15 mouse cellular contexts compared by ENCODE assay signal in the genomic region with DNA sequence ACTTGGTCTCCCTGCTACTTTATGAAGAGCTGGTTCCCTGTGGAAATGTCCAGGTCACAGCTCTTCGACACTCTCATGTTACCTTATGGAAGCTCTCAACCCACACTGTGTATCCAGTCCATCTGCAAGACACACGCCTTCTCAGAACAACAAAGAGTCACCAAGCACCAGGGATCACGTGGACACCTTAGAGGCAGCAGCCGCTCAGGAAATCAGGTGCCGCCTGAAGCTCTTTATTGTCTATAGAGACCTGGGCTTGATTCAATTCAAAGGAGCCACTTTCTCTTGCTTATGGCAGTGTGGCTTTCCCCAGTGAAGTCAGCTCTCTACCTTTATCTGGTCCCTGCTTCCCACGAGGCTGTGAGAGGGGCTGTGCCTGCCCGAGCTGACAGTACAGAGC. TPM values are rescaled to one million over a fixed set of nuclear protein-coding genes. Genes with fewer than 3 reads are reported as not detected.
DNase-seq lines count a peak whose midpoint lies in the region; ATAC-seq lines count a peak whose summit lies in the region.
"Had no signal": no experiment of that assay in that cellular context is flagged by ENCODE, and none has a peak within 500 bp of the region (broad histone marks: within the 10 kb centered on the region; RNA-seq: fewer than 3 reads in every experiment).

No protein-coding gene starts in this region.

- H3K4me3 ChIP-seq in megakaryocyte, embryonic 14.5 days (replicated peaks) = peak overlapping the region; percentile 30
- no peak overlapping the region for H3K4me3 ChIP-seq in liver, embryonic 15.5 days (replicated peaks)
- H3K4me3 ChIP-seq: heart, adult 2 months; limb, embryonic 15.5 days had no signal

- peaks cover 93% of the 10 kb centered on the region for H3K4me1 ChIP-seq in megakaryocyte, embryonic 14.5 days
- H3K4me1 ChIP-seq in liver, embryonic 15.5 days (replicated peaks) = peaks cover 88% of the 10 kb centered on the region

- WGBS in liver, embryonic 15.5 days (ENCODE audit: insufficient replicate concordance) = 36% methylated on average over 7 of the region's 7 CpGs

- peaks cover 89% of the 10 kb centered on the region for H3K36me3 ChIP-seq in megakaryocyte, embryonic 14.5 days (replicated peaks; ENCODE audit: low read length)
- H3K36me3 ChIP-seq in liver, embryonic 15.5 days (replicated peaks) = no peaks in the 10 kb centered on the region
- H3K36me3 ChIP-seq: limb, embryonic 15.5 days had no signal

- 0 out of 2 replicates have a peak, but pooled peaks cover 2% of the 10 kb centered on the region for H3K9me3 ChIP-seq in megakaryocyte, embryonic 14.5 days
- no peaks in the 10 kb centered on the region for H3K9me3 ChIP-seq in liver, embryonic 15.5 days (replicated peaks)
- H3K9me3 ChIP-seq: limb, embryonic 15.5 days had no signal

- 0 out of 2 replicates have a peak overlapping the region, but pooled peaks have one; percentile 5 for H3K9ac ChIP-seq in liver, embryonic 15.5 days
- H3K9ac ChIP-seq: limb, embryonic 15.5 days had no signal

- DNase-seq in CD4-positive, CD25-positive, alpha-beta regulatory T cell, adult 2 months (ENCODE audit: low read depth, low spot score) = peak; percentile 33
- DNase-seq in thymus, postnatal 25 days = peak; percentile 50
- DNase-seq in c-Kit-positive CD71-positive TER-119-positive erythroid progenitor cells, embryonic 14.5 days (ENCODE audit: low spot score) = no peak
- no peak for DNase-seq in urinary bladder, postnatal 36 days (ENCODE audit: low spot score in 2 of 2)
- DNase-seq: cerebellum, postnatal 14 days; heart, adult 2 months; kidney, postnatal 36 days; right cerebral cortex, postnatal 25 days had no signal

- no peak for ATAC-seq in CD4-positive, CD25-positive, alpha-beta regulatory T cell, adult 4 months
- ATAC-seq in megakaryocyte, adult 5-6 weeks (ENCODE audit: poor library complexity, severe bottlenecking) = no peak
- ATAC-seq in liver, embryonic 15.5 days (ENCODE audit: insufficient read depth) = no peak

- H3K27me3 ChIP-seq in megakaryocyte, embryonic 14.5 days (replicated peaks) = no peaks in the 10 kb centered on the region
- peaks cover 79% of the 10 kb centered on the region for H3K27me3 ChIP-seq in liver, embryonic 15.5 days

- 0 out of 2 replicates have a peak overlapping the region, but pooled peaks have one; percentile 11 for H3K27ac ChIP-seq in liver, embryonic 15.5 days (replicated peaks)
- H3K27ac ChIP-seq: heart, adult 2 months; limb, embryonic 15.5 days; macrophage had no signal

- 0 out of 2 replicates have a peak overlapping the region, but pooled peaks have one; percentile 2 for H3K4me2 ChIP-seq in liver, embryonic 15.5 days

RNA-seq across cellular contexts. Expression of gene Cbfa2t3, which starts 18.7 kb away (rescaled TPM):
- under 1 TPM in 1 of 2 experiments, not detected in 1; 0.25 TPM for polyA plus RNA-seq in CD4-positive, CD25-positive, alpha-beta regulatory T cell, adult 4 months (2017; shearing (Covaris generic))
- 54.9 and 189 TPM in 2 replicates for polyA plus RNA-seq in megakaryocyte, embryonic 14.5 days (2012; ENCODE audit: insufficient read depth, low replicate concordance)
- 29.5 and 30.0 TPM in 2 replicates for total RNA-seq in megakaryocyte, adult 5-6 weeks (2015)
- total RNA-seq in megakaryocyte, adult 5-6 weeks (2017) = 25.1 and 26.5 TPM in 2 replicates
- polyA plus RNA-seq in liver, embryonic 15.5 days (2015; fragmentation: Nextera tagmentation; extraction: Ambion mirVana) = 3.5 and 3.6 TPM in 2 replicates

RNA-seq across cellular contexts. Expression of gene Pabpn1l, which starts 57.6 kb away (rescaled TPM):
- not detected for polyA plus RNA-seq in CD4-positive, CD25-positive, alpha-beta regulatory T cell, adult 4 months (2017; shearing (Covaris generic))
- polyA plus RNA-seq in megakaryocyte, embryonic 14.5 days (2012; ENCODE audit: insufficient read depth, low replicate concordance) = 0.25 TPM in 1 of 2 replicates, not detected in the other
- total RNA-seq in megakaryocyte, adult 5-6 weeks (2015) = 0.27 TPM in 1 of 2 replicates, not detected in the other
- not detected in 2 replicates for total RNA-seq in megakaryocyte, adult 5-6 weeks (2017)
- polyA plus RNA-seq in liver, embryonic 15.5 days (2015; fragmentation: Nextera tagmentation; extraction: Ambion mirVana) = not detected in 2 replicates
- total RNA-seq: left cerebral cortex, adult 18-20 months had no signal
- polyA plus RNA-seq: limb, embryonic 15.5 days; macrophage had no signal

Comparison
In these comparisons a context has a peak if more than half of its experiments do, and no peak if none do; other contexts are left out.
1. DNase-seq: peak in CD4-positive, CD25-positive, alpha-beta regulatory T cell, adult 2 months (single experiment) and thymus, postnatal 25 days (single experiment); none in c-Kit-positive CD71-positive TER-119-positive erythroid progenitor cells, embryonic 14.5 days (single experiment) and urinary bladder, postnatal 36 days (0 of 2).
2. RNA of gene Cbfa2t3, which starts 18.7 kb away (polyA plus RNA-seq): 54.9 to 189 TPM in megakaryocyte, embryonic 14.5 days; 3.5 to 3.6 TPM in liver, embryonic 15.5 days and 0.25 TPM in CD4-positive, CD25-positive, alpha-beta regulatory T cell, adult 4 months; every median in the first group is over 10 times any median in the second.